Mouse (Mus musculus) layer of hippocampus, adult 18-20 months (tissue): Measurements from ENCODE around the gene Lce1a1. TPM values are rescaled to one million over a fixed set of nuclear protein-coding genes. Genes with fewer than 3 reads are reported as not detected.

ENCODE experiments used
- total RNA-seq, 2 experiments: library from RNA; stranded (reverse); gene quantifications; 2 replicates each; pipeline ENCODE4 v1.2.3; 2021

The Lce1a1 gene
- total RNA-seq, 2 experiments from 2014 or later: not detected

Other genes with a start within 250 kb of the Lce1a1 start
- gene Sprr2i, start 240.3 kb downstream of the Lce1a1 start, total RNA-seq: not detected
- not detected for gene Sprr2j-ps, start 230.2 kb downstream of the Lce1a1 start, total RNA-seq
- 1 to 10 TPM in 1 of 2 experiments, under 1 TPM in 1; 0.89 to 3.5 TPM for gene Gm9774, start 218.9 kb downstream of the Lce1a1 start, total RNA-seq
- not detected for gene Sprr2k, start 215.7 kb downstream of the Lce1a1 start, total RNA-seq
- gene Sprr1b, start 209.5 kb downstream of the Lce1a1 start, total RNA-seq: not detected
- gene Sprr3, start 189.6 kb downstream of the Lce1a1 start, total RNA-seq: not detected
- not detected for gene Sprr1a, start 162.4 kb downstream of the Lce1a1 start, total RNA-seq
- not detected for gene Sprr4, start 147.8 kb downstream of the Lce1a1 start, total RNA-seq
- not detected for gene 2310046K23Rik, start 113.8 kb downstream of the Lce1a1 start, total RNA-seq
- gene Ivl, start 74.6 kb downstream of the Lce1a1 start, total RNA-seq: not detected
- gene Smcp, start 59.3 kb downstream of the Lce1a1 start, total RNA-seq: not detected
- gene 2210017I01Rik, start 40.8 kb downstream of the Lce1a1 start, total RNA-seq: not detected
- gene Lce6a, start 26.6 kb downstream of the Lce1a1 start, total RNA-seq: not detected
- gene Lce1b, start 8.6 kb upstream of the Lce1a1 start, total RNA-seq: not detected
- not detected for gene Lce1a2, start 22.0 kb upstream of the Lce1a1 start, total RNA-seq
- not detected for gene Lce1c, start 30.9 kb upstream of the Lce1a1 start, total RNA-seq
- not detected for gene Lce1d, start 38.9 kb upstream of the Lce1a1 start, total RNA-seq
- not detected for gene Lce1e, start 60.8 kb upstream of the Lce1a1 start, total RNA-seq
- gene Lce1f, start 72.0 kb upstream of the Lce1a1 start, total RNA-seq: not detected
- not detected for gene Gm38119, start 90.8 kb upstream of the Lce1a1 start, total RNA-seq
- not detected for gene Lce1g, start 104.0 kb upstream of the Lce1a1 start, total RNA-seq
- not detected for gene Lce1h, start 116.8 kb upstream of the Lce1a1 start, total RNA-seq
- not detected for gene Lce1i, start 130.6 kb upstream of the Lce1a1 start, total RNA-seq
- gene Lce1j, start 142.2 kb upstream of the Lce1a1 start, total RNA-seq: not detected
- gene Lce1k, start 159.6 kb upstream of the Lce1a1 start, total RNA-seq: not detected
- gene Kprp, start 178.9 kb upstream of the Lce1a1 start, total RNA-seq: not detected
- not detected for gene Lce1l, start 203.0 kb upstream of the Lce1a1 start, total RNA-seq
- gene 2310050C09Rik, start 221.9 kb upstream of the Lce1a1 start, total RNA-seq: not detected